Mouse (Mus musculus): ENCODE results near the gene Marveld2. TPM values are rescaled to one million over a fixed set of nuclear protein-coding genes. Genes with fewer than 3 reads are reported as not detected.

Marveld2 gene
- polyA plus RNA-seq (2012; fragmentation: generic; extraction: Trizol) = 0.05 TPM
- long read RNA-seq, experiment 1 = 0 reads
- long read RNA-seq, experiment 2 = 0 reads

DNA sequence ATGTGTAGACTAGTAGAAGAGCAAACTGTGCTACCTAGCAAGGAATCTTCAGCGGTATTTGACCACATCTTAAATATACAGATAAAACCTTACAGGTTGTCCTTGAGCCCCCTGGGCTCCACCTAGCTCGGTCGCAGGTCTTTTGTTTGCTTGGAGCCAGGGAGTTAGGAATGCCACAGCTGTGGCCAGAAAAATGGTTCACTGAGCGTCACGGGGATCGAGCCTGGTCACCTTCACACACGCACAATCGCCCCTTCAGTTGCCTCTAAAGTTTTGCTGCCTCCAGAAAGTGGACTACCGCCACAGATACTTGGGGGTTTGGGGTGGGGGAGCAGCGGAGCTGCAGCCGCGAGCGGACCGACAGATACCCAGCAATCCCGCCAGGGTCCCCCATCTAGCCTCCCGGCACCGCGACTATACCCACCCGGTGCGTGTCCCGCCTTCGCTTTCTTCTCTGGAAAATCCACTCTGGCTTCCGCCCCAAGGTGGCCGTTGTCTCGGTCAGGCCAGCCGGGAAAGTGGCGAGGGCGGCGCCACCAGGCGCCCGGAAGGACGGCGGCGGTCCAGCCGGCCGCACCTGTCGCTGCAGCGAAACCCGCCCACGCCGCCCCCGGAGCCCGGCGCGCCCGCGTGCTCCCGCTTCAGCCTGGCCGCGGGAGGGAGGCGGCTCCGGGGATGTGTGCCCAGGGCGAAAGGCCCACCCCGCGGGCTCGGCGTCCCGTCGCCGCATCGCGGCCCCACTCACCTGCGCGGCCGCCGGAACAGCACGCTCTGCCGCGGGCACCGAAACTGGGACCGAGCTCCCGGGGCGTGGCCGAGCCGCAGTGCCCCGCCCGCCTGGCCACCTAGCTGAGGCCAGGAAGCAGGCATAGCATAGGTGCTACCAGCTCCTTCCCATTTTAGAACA is at the start of gene Marveld2:
Gene Marveld2, minus strand, starts transcription at position 791 of the 907 bp plus-strand sequence.
- H3K27me3 ChIP-seq (ENCODE audit: control insufficient read depth, insufficient read depth, insufficient read length) = no peaks in the 10 kb centered on the region
- H3ac ChIP-seq (ENCODE audit: control insufficient read depth, insufficient read length, low read depth) = no peak within 1 kb of the TSS
- no peaks in the 10 kb centered on the region for H3K79me3 ChIP-seq (ENCODE audit: low read depth)
- TF ChIP-seq MAX (IDR thresholded peaks at IDR 0.05) (no peak), MYOG (IDR thresholded peaks at IDR 0.05; ENCODE audit: control insufficient read depth, extremely low read depth, insufficient read length) (no peak), FOSL1 (IDR thresholded peaks at IDR 0.05; ENCODE audit: insufficient read depth, low read length, poor library complexity, severe bottlenecking) (no peak), CTCF (IDR thresholded peaks at IDR 0.05; ENCODE audit: control insufficient read depth, insufficient read depth, insufficient read length) (no peak), CEBPB (IDR thresholded peaks at IDR 0.05; ENCODE audit: low read depth) (no peak), USF1 (IDR thresholded peaks at IDR 0.05; ENCODE audit: low read depth) (no peak), MYOD1 (IDR thresholded peaks at IDR 0.05; ENCODE audit: control insufficient read depth, insufficient read length, low read depth) (no peak)
- H3K36me3 ChIP-seq (ENCODE audit: control insufficient read depth, insufficient read depth) = peaks cover 36% of the 10 kb centered on the region
- no peaks in the 10 kb centered on the region for H3K79me2 ChIP-seq (ENCODE audit: control insufficient read depth, insufficient read depth)
- H3K4me3 ChIP-seq (ENCODE audit: insufficient read depth, poor library complexity, severe bottlenecking) = no peak within 1 kb of the TSS

DNA sequence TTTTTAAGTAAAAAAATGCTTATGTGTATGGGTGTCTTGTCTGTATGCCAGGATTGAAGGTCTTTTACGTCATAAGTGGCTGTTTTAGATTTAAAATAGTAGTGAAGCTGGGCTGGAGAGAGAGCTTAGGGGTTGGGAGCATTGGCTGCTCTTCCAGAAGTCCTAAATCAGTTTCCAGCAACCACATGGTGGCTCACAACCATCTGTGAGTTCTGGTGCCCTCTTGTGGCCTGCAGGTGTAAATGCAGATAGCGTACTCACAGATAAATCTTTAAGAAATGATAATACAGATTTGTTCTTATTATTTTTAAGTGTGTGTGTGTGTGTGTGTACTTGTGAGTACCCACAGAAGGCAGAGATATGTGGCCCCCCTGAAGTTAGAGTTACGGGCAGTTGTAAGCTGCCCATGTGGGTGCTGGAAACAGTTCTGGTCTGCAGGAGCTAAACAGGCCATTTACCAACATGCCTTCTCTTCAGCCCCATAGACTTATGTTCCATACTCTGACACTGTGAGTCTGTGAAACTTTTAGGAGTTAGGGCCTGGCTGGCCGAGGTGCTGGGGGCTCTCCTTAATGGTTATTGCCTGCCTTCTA is 43.2 kb upstream of the Marveld2 start:
- peaks cover 34% of the 10 kb centered on the region for H3K79me3 ChIP-seq (ENCODE audit: low read depth)

DNA sequence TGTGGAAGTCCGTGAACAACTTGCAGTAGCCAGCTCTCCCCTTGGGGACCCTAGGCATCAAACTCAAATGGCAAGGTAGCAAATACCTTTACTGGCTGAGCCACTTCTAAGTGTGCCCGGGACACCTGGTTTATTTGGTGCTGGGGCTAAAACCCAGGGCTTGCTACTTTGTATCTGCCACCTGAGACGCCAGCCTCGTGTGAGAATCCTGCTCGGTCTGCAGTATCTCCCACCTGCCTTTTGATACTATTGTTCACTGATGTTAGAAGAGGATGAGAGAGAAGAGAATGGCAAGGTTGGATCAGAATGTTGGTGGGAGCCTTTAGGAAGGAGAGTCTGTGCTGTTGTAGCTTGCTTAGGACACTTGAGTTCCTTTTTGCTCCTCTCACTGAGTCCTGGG is 41.3 kb upstream of the Marveld2 start:
- Histone ChIP-seq H3K79me2 (ENCODE audit: control insufficient read depth, insufficient read depth) (peaks cover 81% of the 10 kb centered on the region), H3K36me3 (ENCODE audit: control insufficient read depth, insufficient read depth) (peaks cover 33% of the 10 kb centered on the region), H3K4me3 (ENCODE audit: insufficient read depth, poor library complexity, severe bottlenecking) (no peak overlapping the region), H3ac (ENCODE audit: control insufficient read depth, insufficient read length, low read depth) (no peak overlapping the region), H3K79me3 (ENCODE audit: low read depth) (peaks cover 50% of the 10 kb centered on the region), H3K27me3 (ENCODE audit: control insufficient read depth, insufficient read depth, insufficient read length) (no peaks in the 10 kb centered on the region)
- TF ChIP-seq MYOG (IDR thresholded peaks at IDR 0.05; ENCODE audit: control insufficient read depth, extremely low read depth, insufficient read length) (no peak), USF1 (IDR thresholded peaks at IDR 0.05; ENCODE audit: low read depth) (no peak), MYOD1 (IDR thresholded peaks at IDR 0.05; ENCODE audit: control insufficient read depth, insufficient read length, low read depth) (no peak), CEBPB (IDR thresholded peaks at IDR 0.05; ENCODE audit: low read depth) (no peak), MAX (IDR thresholded peaks at IDR 0.05) (no peak), CTCF (IDR thresholded peaks at IDR 0.05; ENCODE audit: control insufficient read depth, insufficient read depth, insufficient read length) (no peak), FOSL1 (IDR thresholded peaks at IDR 0.05; ENCODE audit: insufficient read depth, low read length, poor library complexity, severe bottlenecking) (no peak)

More for the DNA sequence above, 43.2 kb upstream of the Marveld2 start:
- H3K27me3 ChIP-seq (ENCODE audit: control insufficient read depth, insufficient read depth, insufficient read length) = no peaks in the 10 kb centered on the region
- TF ChIP-seq MAX (IDR thresholded peaks at IDR 0.05) (peak; percentile 73), CTCF (IDR thresholded peaks at IDR 0.05; ENCODE audit: control insufficient read depth, insufficient read depth, insufficient read length) (peak; percentile 37), MYOG (IDR thresholded peaks at IDR 0.05; ENCODE audit: control insufficient read depth, extremely low read depth, insufficient read length) (no peak), MYOD1 (IDR thresholded peaks at IDR 0.05; ENCODE audit: control insufficient read depth, insufficient read length, low read depth) (no peak), FOSL1 (IDR thresholded peaks at IDR 0.05; ENCODE audit: insufficient read depth, low read length, poor library complexity, severe bottlenecking) (no peak), CEBPB (IDR thresholded peaks at IDR 0.05; ENCODE audit: low read depth) (no peak), USF1 (IDR thresholded peaks at IDR 0.05; ENCODE audit: low read depth) (no peak)
- peaks cover 64% of the 10 kb centered on the region for H3K79me2 ChIP-seq (ENCODE audit: control insufficient read depth, insufficient read depth)
- H3K36me3 ChIP-seq (ENCODE audit: control insufficient read depth, insufficient read depth) = peaks cover 26% of the 10 kb centered on the region
- H3K4me3 ChIP-seq (ENCODE audit: insufficient read depth, poor library complexity, severe bottlenecking) = no peak overlapping the region
- no peak overlapping the region for H3ac ChIP-seq (ENCODE audit: control insufficient read depth, insufficient read length, low read depth)

DNA sequence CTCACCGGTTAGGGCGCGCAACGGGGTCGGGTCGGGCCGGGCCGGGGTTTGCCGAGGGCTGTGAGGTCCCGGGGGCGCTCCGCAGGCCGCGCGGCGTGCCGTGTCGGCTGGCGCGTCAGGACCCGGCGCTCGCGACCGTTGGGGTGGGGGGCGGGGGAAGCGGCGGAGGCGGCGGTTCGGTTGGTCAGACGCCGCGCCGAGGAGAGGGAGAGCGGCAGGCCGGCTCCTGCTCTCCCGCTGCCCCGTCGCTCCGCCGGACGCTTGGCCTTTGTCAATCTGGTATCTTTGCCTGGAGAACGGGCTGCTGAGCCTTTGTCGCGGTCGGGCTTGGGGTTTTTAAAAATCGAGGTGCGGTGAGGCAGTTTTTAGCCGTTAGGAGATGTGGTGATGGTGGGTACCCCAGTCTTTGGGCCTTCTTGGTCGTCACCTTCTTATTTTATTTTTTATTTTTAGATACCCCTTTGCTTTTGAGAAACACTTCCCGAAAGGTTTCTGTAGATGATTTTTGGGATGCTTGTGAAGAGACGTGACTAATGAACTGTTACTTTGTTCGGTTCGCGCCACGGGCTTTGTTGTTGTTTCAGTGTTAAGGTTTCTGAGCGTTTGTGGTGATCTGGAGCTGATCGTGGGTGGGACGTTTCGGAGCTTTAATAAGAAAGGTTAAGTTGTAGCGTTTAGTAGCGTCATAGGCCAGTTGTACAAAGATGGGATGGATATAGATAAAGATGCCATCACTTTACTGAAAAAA is 34.8 kb upstream of the Marveld2 start, which contains the start of gene Taf9:
Gene Taf9, plus strand, starts transcription at position 141 of the 748 bp plus-strand sequence.
- H3K79me3 ChIP-seq (ENCODE audit: low read depth) = peaks cover 50% of the 10 kb centered on the region
- no peaks in the 10 kb centered on the region for H3K27me3 ChIP-seq (ENCODE audit: control insufficient read depth, insufficient read depth, insufficient read length)
- peak within 1 kb of the TSS; percentile 77 for H3ac ChIP-seq (ENCODE audit: control insufficient read depth, insufficient read length, low read depth)
- peak within 1 kb of the TSS; percentile 90 for H3K4me3 ChIP-seq (ENCODE audit: insufficient read depth, poor library complexity, severe bottlenecking)
- no peak for TF ChIP-seq MYOD1 (IDR thresholded peaks at IDR 0.05; ENCODE audit: control insufficient read depth, insufficient read length, low read depth)
- H3K36me3 ChIP-seq (ENCODE audit: control insufficient read depth, insufficient read depth) = peaks cover 37% of the 10 kb centered on the region
- peaks cover 73% of the 10 kb centered on the region for H3K79me2 ChIP-seq (ENCODE audit: control insufficient read depth, insufficient read depth)
